21 mouse cellular contexts compared by ENCODE assay signal in the genomic region with DNA sequence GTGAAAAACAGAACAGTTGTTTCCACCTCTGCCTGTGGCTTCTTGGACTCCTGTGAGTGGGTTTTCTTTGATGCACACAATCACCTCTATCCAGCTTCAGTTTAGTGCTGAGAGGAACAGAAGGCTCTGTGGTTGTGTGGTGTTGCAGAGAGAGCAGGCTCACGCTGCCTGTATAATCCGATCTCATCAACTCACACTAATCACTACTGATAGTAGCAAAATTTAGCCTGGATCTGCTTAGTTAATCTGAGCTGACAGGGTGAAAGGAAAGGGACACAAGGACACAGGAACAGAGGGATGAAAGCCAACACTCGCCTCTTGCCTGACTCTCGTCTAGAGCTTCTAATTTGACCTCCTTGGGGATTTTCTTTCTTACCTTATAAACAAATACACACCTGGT.
DNase-seq lines count a peak whose midpoint lies in the region; ATAC-seq and TF ChIP-seq lines count a peak whose summit lies in the region.
"Had no signal": no experiment of that assay in that cellular context is flagged by ENCODE, and none has a peak within 500 bp of the region (broad histone marks: within the 10 kb centered on the region; RNA-seq: fewer than 3 reads in every experiment).

No protein-coding gene starts in this region.

- no peaks in the 10 kb centered on the region for H3K27me3 ChIP-seq in hindbrain, postnatal 0 days (ENCODE audit: insufficient read depth, low read length)
- no peaks in the 10 kb centered on the region for H3K27me3 ChIP-seq in hindbrain, embryonic 10.5 days (ENCODE audit: insufficient read depth, poor library complexity, severe bottlenecking)
- H3K27me3 ChIP-seq in midbrain, embryonic 15.5 days (replicated peaks), result no peaks in the 10 kb centered on the region
- H3K27me3 ChIP-seq in forebrain, embryonic 16.5 days (replicated peaks; ENCODE audit: control insufficient read depth, insufficient read depth, low read length), result no peaks in the 10 kb centered on the region
- H3K27me3 ChIP-seq: embryonic facial prominence, embryonic 12.5 days; megakaryocyte, embryonic 14.5 days; neural tube, embryonic 13.5 days had no signal

- H3K4me2 ChIP-seq in hindbrain, postnatal 0 days (ENCODE audit: low read depth, low read length), result no peak overlapping the region
- H3K4me2 ChIP-seq in midbrain, embryonic 15.5 days, result no peak overlapping the region
- H3K4me2 ChIP-seq in forebrain, embryonic 16.5 days (ENCODE audit: low read length), result no peak overlapping the region
- H3K4me2 ChIP-seq: embryonic facial prominence, embryonic 12.5 days; neural tube, embryonic 13.5 days had no signal

- no peak overlapping the region for H3K9ac ChIP-seq in hindbrain, postnatal 0 days (replicated peaks; ENCODE audit: low read length)
- H3K9ac ChIP-seq in midbrain, embryonic 15.5 days, result no peak overlapping the region
- H3K9ac ChIP-seq in forebrain, embryonic 16.5 days (replicated peaks; ENCODE audit: low read depth, low read length), result no peak overlapping the region
- H3K9ac ChIP-seq: embryonic facial prominence, embryonic 12.5 days; neural tube, embryonic 13.5 days had no signal

- H3K36me3 ChIP-seq in hindbrain, postnatal 0 days (ENCODE audit: insufficient read depth, low read length), result no peaks in the 10 kb centered on the region
- H3K36me3 ChIP-seq in hindbrain, embryonic 10.5 days, result no peaks in the 10 kb centered on the region
- H3K36me3 ChIP-seq in midbrain, embryonic 15.5 days (replicated peaks), result no peaks in the 10 kb centered on the region
- H3K36me3 ChIP-seq in forebrain, embryonic 16.5 days (ENCODE audit: control insufficient read depth, insufficient read depth), result no peaks in the 10 kb centered on the region
- H3K36me3 ChIP-seq: embryonic facial prominence, embryonic 12.5 days; G1E; limb, embryonic 10.5 days; neural tube, embryonic 13.5 days had no signal

- H3K4me3 ChIP-seq in hindbrain, postnatal 0 days (ENCODE audit: low read length), result no peak overlapping the region
- no peak overlapping the region for H3K4me3 ChIP-seq in hindbrain, embryonic 10.5 days
- no peak overlapping the region for H3K4me3 ChIP-seq in midbrain, embryonic 15.5 days
- H3K4me3 ChIP-seq in forebrain, embryonic 16.5 days (replicated peaks; ENCODE audit: low read length), result no peak overlapping the region
- H3K4me3 ChIP-seq: embryonic facial prominence, embryonic 12.5 days; limb, embryonic 10.5 days; megakaryocyte, embryonic 14.5 days; neural tube, embryonic 13.5 days had no signal

- ATAC-seq in frontal cortex, adult (ENCODE audit: low TSS enrichment), result peak; percentile 45
- peak; percentile 65; the same call in 1 of the 2 replicates for ATAC-seq in hindbrain, postnatal 0 days
- peak; percentile 73; the same call in 1 of the 2 replicates for ATAC-seq in midbrain, embryonic 15.5 days (replicated peaks)
- ATAC-seq in forebrain, embryonic 16.5 days, result no peak

- no peaks in the 10 kb centered on the region for H3K9me3 ChIP-seq in hindbrain, postnatal 0 days (ENCODE audit: low read length)
- H3K9me3 ChIP-seq in hindbrain, embryonic 10.5 days, result no peaks in the 10 kb centered on the region
- no peaks in the 10 kb centered on the region for H3K9me3 ChIP-seq in midbrain, embryonic 15.5 days
- H3K9me3 ChIP-seq in forebrain, embryonic 16.5 days (ENCODE audit: control insufficient read depth, low read length), result no peaks in the 10 kb centered on the region
- H3K9me3 ChIP-seq: embryonic facial prominence, embryonic 12.5 days; G1E; limb, embryonic 10.5 days; megakaryocyte, embryonic 14.5 days; neural tube, embryonic 13.5 days had no signal

- H3K27ac ChIP-seq in hindbrain, postnatal 0 days, result peak overlapping the region; percentile 54; the same call in 1 of the 2 replicates
- no peak overlapping the region for H3K27ac ChIP-seq in hindbrain, embryonic 10.5 days
- H3K27ac ChIP-seq in midbrain, embryonic 15.5 days, result no peak overlapping the region
- H3K27ac ChIP-seq in forebrain, embryonic 16.5 days (ENCODE audit: low read length), result no peak overlapping the region
- H3K27ac ChIP-seq: embryonic facial prominence, embryonic 12.5 days; limb, embryonic 10.5 days; neural tube, embryonic 13.5 days had no signal

- 56% methylated on average over 4 of the region's 4 CpGs for WGBS in hindbrain, postnatal 0 days
- 69% methylated on average over 4 of the region's 4 CpGs for WGBS in hindbrain, embryonic 10.5 days
- 30% methylated on average over 4 of the region's 4 CpGs for WGBS in midbrain, embryonic 15.5 days
- WGBS in forebrain, embryonic 16.5 days, result 43% methylated on average over 4 of the region's 4 CpGs

- H3K4me1 ChIP-seq in hindbrain, postnatal 0 days (ENCODE audit: insufficient read depth, low read length), result no peaks in the 10 kb centered on the region
- H3K4me1 ChIP-seq in hindbrain, embryonic 10.5 days (replicated peaks), result no peaks in the 10 kb centered on the region
- H3K4me1 ChIP-seq in midbrain, embryonic 15.5 days, result peaks cover 6% of the 10 kb centered on the region; the same call in 1 of the 2 replicates
- H3K4me1 ChIP-seq in forebrain, embryonic 16.5 days (replicated peaks; ENCODE audit: control insufficient read depth, insufficient read depth, low read length), result no peaks in the 10 kb centered on the region
- H3K4me1 ChIP-seq: limb, embryonic 10.5 days; megakaryocyte, embryonic 14.5 days; neural tube, embryonic 13.5 days had no signal

- no peak for TF ChIP-seq CTCF in hindbrain, postnatal 0 days (IDR thresholded peaks at IDR 0.05; ENCODE audit: low read depth)

- no peak for DNase-seq in frontal cortex, postnatal 25 days (ENCODE audit: low spot score in 2 of 2)
- peak; percentile 33 for DNase-seq in hindbrain, postnatal 0 days (ENCODE audit: low spot score)
- no peak for DNase-seq in hindbrain, embryonic 10.5 days (ENCODE audit: low spot score)
- peak; percentile 48 for DNase-seq in Muller cell, postnatal 12 days (ENCODE audit: inconsistent ontology term)
- no peak for DNase-seq in lung, postnatal 4 days
- DNase-seq: adrenal gland, postnatal 25 days; cerebellum, adult 18-20 months; gastrocnemius, postnatal 25 days; kidney, adult 18-20 months; kidney, postnatal 14 days; lung, adult 18-20 months; lung, postnatal 14 days; thymus, postnatal 14 days had no signal

Comparison
In these comparisons a context has a peak if more than half of its experiments do, and no peak if none do; other contexts are left out.
1. DNase-seq: peak in hindbrain, postnatal 0 days (single experiment) and Muller cell, postnatal 12 days (single experiment); none in frontal cortex, postnatal 25 days (0 of 2), hindbrain, embryonic 10.5 days (single experiment) and lung, postnatal 4 days (0 of 2).